Mouse (Mus musculus): ENCODE measurements at regions not wholly inside any gene's neighbourhood (a gene's known extent, or its start where the extent isn't known, plus 50 kb on each side); places are given as distances from the start of the nearest gene placed in this dataset.

GRCm38 (mm10) chr9:34323571-34323970 lies 162.1 kb upstream of the Kirrel3 start:
- DNase-seq = no peak

GRCm38 (mm10) chr9:34328723-34329122 lies 157.0 kb upstream of the Kirrel3 start:
- DNase-seq = no peak

- no peak for DNase-seq
Observed at GRCm38 (mm10) chr9:34334112-34334511, 151.6 kb upstream of the Kirrel3 start.

- no peak for DNase-seq
Observed at GRCm38 (mm10) chr9:34334555-34335468, 150.9 kb upstream of the Kirrel3 start.

- DNase-seq = no peak
Observed at GRCm38 (mm10) chr9:34348442-34348841, 137.3 kb upstream of the Kirrel3 start.

- peak in 1 of 2 experiments; percentile 12 for DNase-seq
Observed at GRCm38 (mm10) chr9:34349997-34350396, 135.7 kb upstream of the Kirrel3 start.

- DNase-seq = no peak
Observed at GRCm38 (mm10) chr9:34353744-34354143, 131.9 kb upstream of the Kirrel3 start.

- no peak for DNase-seq
Observed at GRCm38 (mm10) chr9:34354723-34355316, 130.9 kb upstream of the Kirrel3 start.

- DNase-seq = no peak
Observed at GRCm38 (mm10) chr9:34370686-34371398, 114.9 kb upstream of the Kirrel3 start.

GRCm38 (mm10) chr9:34375187-34375586 lies 110.5 kb upstream of the Kirrel3 start:
- DNase-seq = peak; percentile 12 to 36

- peak in 1 of 2 experiments; percentile 18 for DNase-seq
Observed at GRCm38 (mm10) chr9:34380008-34380407, 105.7 kb upstream of the Kirrel3 start.

GRCm38 (mm10) chr9:34381601-34382000 lies 104.1 kb upstream of the Kirrel3 start:
- DNase-seq = no peak

GRCm38 (mm10) chr9:34382208-34382607 lies 103.5 kb upstream of the Kirrel3 start:
- no peak for DNase-seq

GRCm38 (mm10) chr9:34386071-34386470 lies 99.6 kb upstream of the Kirrel3 start:
- DNase-seq = peak in 1 of 2 experiments; percentile 23

- no peak for DNase-seq
Observed at GRCm38 (mm10) chr9:34393042-34393441, 92.7 kb upstream of the Kirrel3 start.

- no peak for DNase-seq
Observed at GRCm38 (mm10) chr9:34395839-34396804, 89.6 kb upstream of the Kirrel3 start.

GRCm38 (mm10) chr9:34411699-34412098 lies 74.0 kb upstream of the Kirrel3 start:
- no peak for DNase-seq

- no peak for DNase-seq
Observed at GRCm38 (mm10) chr9:34416153-34416552, 69.5 kb upstream of the Kirrel3 start.

- DNase-seq = no peak
Observed at GRCm38 (mm10) chr9:34418100-34418499, 67.6 kb upstream of the Kirrel3 start.

- no peak for DNase-seq
Observed at GRCm38 (mm10) chr9:34421956-34422355, 63.7 kb upstream of the Kirrel3 start.

GRCm38 (mm10) chr9:34423062-34423461 lies 62.6 kb upstream of the Kirrel3 start:
- DNase-seq = no peak

- no peak for DNase-seq
Observed at GRCm38 (mm10) chr9:34426589-34426988, 59.1 kb upstream of the Kirrel3 start.
